Mouse (Mus musculus) liver, embryonic 14.5 days (tissue): ENCODE results near the gene Fst.

Source experiments
- CTCF ChIP-seq: IDR thresholded peaks from 2 replicates; pipeline ENCODE4 v1.5.1; 2016; ENCODE audit warnings: antibody characterized with exemption, low read depth, control low read depth
- EP300 ChIP-seq: IDR thresholded peaks from 2 replicates; pipeline ENCODE4 v1.6.1; 2016; ENCODE audit warnings: antibody characterized with exemption, low read depth

- TF ChIP-seq CTCF (no peak), EP300 (no peak)
Measured at GRCm38 (mm10) chr13:114464824-114465223, 6.1 kb upstream of the Fst start.
